23 mouse cellular contexts compared by ENCODE assay signal in the genomic region with DNA sequence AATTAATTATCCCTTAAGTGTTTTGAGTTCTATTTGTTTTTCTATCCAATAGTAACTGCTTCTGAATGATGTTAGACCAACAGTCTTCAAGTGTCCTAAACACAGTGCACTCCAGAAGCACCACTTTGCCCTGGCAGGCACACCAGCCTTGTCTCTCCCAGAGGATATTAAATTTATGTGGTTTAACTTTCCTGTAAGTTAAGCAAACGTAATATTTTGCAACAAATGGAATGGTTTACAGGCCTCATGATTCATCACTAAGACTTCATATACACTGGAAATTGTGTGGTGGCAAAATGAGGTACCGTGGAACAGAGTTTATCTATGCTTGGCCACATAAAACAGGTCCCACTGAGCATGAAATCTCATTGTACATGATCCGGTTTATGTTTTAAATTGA.
A peak's percentile ranks its signal among the peaks of the same experiment; 100 is the strongest.
DNase-seq lines count a peak whose midpoint lies in the region; ATAC-seq and TF ChIP-seq lines count a peak whose summit lies in the region.
"Had no signal": no experiment of that assay in that cellular context is flagged by ENCODE, and none has a peak within 500 bp of the region (broad histone marks: within the 10 kb centered on the region; RNA-seq: fewer than 3 reads in every experiment).

No protein-coding gene starts in this region.

- H3K4me1 ChIP-seq in lung, embryonic 14.5 days (ENCODE audit: insufficient read depth) = peaks cover 9% of the 10 kb centered on the region
- H3K4me1 ChIP-seq in lung, postnatal 0 days (ENCODE audit: insufficient read depth, low read depth, low read length) = no peaks in the 10 kb centered on the region
- peaks cover 7% of the 10 kb centered on the region for H3K4me1 ChIP-seq in embryonic fibroblast, embryonic 13.5 days (ENCODE audit: control insufficient read depth, insufficient read depth, low read length)
- H3K4me1 ChIP-seq in forebrain, embryonic 10.5 days = peaks cover 8% of the 10 kb centered on the region; the same call in 1 of the 2 replicates
- H3K4me1 ChIP-seq: embryonic facial prominence, embryonic 13.5 days; forebrain, embryonic 12.5 days; forebrain, embryonic 15.5 days; hindbrain, embryonic 12.5 days; hindbrain, embryonic 15.5 days had no signal

- DNase-seq in lung, embryonic 14.5 days = no peak
- no peak for DNase-seq in lung, postnatal 0 days (ENCODE audit: low spot score)
- DNase-seq in MN1 (ENCODE audit: low spot score) = peak; percentile 8
- no peak for DNase-seq in heart, adult 11 months
- no peak for DNase-seq in forebrain, embryonic 10.5 days (ENCODE audit: extremely low spot score, low spot score)
- DNase-seq in adrenal gland, postnatal 36 days = no peak
- DNase-seq: adrenal gland, postnatal 10 days; cerebellum, adult 11 months; cerebellum, adult 2 months; cerebellum, adult 9-11 months; cerebellum, postnatal 25 days; gastrocnemius, postnatal 10 days; gastrocnemius, postnatal 36 days had no signal

- H3K9ac ChIP-seq in lung, embryonic 14.5 days = no peak overlapping the region
- H3K9ac ChIP-seq in lung, postnatal 0 days (replicated peaks; ENCODE audit: low read depth) = no peak overlapping the region
- H3K9ac ChIP-seq: embryonic facial prominence, embryonic 13.5 days; forebrain, embryonic 12.5 days; forebrain, embryonic 15.5 days; hindbrain, embryonic 12.5 days; hindbrain, embryonic 15.5 days had no signal

- no peaks in the 10 kb centered on the region for H3K27me3 ChIP-seq in lung, embryonic 14.5 days (ENCODE audit: insufficient read depth, low read length)
- no peaks in the 10 kb centered on the region for H3K27me3 ChIP-seq in lung, postnatal 0 days (replicated peaks; ENCODE audit: insufficient read depth, low read length)
- no peaks in the 10 kb centered on the region for H3K27me3 ChIP-seq in forebrain, embryonic 10.5 days (ENCODE audit: poor library complexity, severe bottlenecking)
- H3K27me3 ChIP-seq: CH12.LX; embryonic facial prominence, embryonic 13.5 days; forebrain, embryonic 12.5 days; forebrain, embryonic 15.5 days; hindbrain, embryonic 12.5 days; hindbrain, embryonic 15.5 days had no signal

- 54% methylated on average over 3 of the region's 3 CpGs for WGBS in lung, embryonic 14.5 days
- 48% methylated on average over 3 of the region's 3 CpGs for WGBS in lung, postnatal 0 days
- 82% methylated on average over 3 of the region's 3 CpGs for WGBS in forebrain, embryonic 10.5 days

- no peak overlapping the region for H3K4me3 ChIP-seq in lung, embryonic 14.5 days (ENCODE audit: low read depth, low read length)
- no peak overlapping the region for H3K4me3 ChIP-seq in lung, postnatal 0 days (ENCODE audit: low read depth, low read length)
- no peak overlapping the region for H3K4me3 ChIP-seq in embryonic fibroblast, embryonic 13.5 days (ENCODE audit: insufficient read depth, low read length)
- H3K4me3 ChIP-seq in forebrain, embryonic 10.5 days = no peak overlapping the region
- H3K4me3 ChIP-seq: embryonic facial prominence, embryonic 13.5 days; forebrain, embryonic 12.5 days; forebrain, embryonic 15.5 days; hindbrain, embryonic 12.5 days; hindbrain, embryonic 15.5 days had no signal

- H3K9me3 ChIP-seq in lung, embryonic 14.5 days (ENCODE audit: low read depth, low read length) = no peaks in the 10 kb centered on the region
- H3K9me3 ChIP-seq in lung, postnatal 0 days (ENCODE audit: low read length) = no peaks in the 10 kb centered on the region
- no peaks in the 10 kb centered on the region for H3K9me3 ChIP-seq in forebrain, embryonic 10.5 days
- H3K9me3 ChIP-seq: embryonic facial prominence, embryonic 13.5 days; forebrain, embryonic 12.5 days; forebrain, embryonic 15.5 days; G1E; hindbrain, embryonic 12.5 days; hindbrain, embryonic 15.5 days had no signal

- H3K36me3 ChIP-seq in lung, embryonic 14.5 days (ENCODE audit: insufficient read depth) = no peaks in the 10 kb centered on the region
- H3K36me3 ChIP-seq in lung, postnatal 0 days (ENCODE audit: insufficient read depth, low read length) = no peaks in the 10 kb centered on the region
- peaks cover under 1% of the 10 kb centered on the region; the same call in 1 of the 2 replicates for H3K36me3 ChIP-seq in forebrain, embryonic 10.5 days (replicated peaks)
- H3K36me3 ChIP-seq: embryonic facial prominence, embryonic 13.5 days; forebrain, embryonic 12.5 days; forebrain, embryonic 15.5 days; G1E; hindbrain, embryonic 12.5 days; hindbrain, embryonic 15.5 days had no signal

- TF ChIP-seq CTCF in lung, embryonic 14.5 days (IDR thresholded peaks at IDR 0.05; ENCODE audit: low read depth) = no peak
- no peak for TF ChIP-seq CTCF in lung, postnatal 0 days (IDR thresholded peaks at IDR 0.05)
- TF ChIP-seq CTCF in embryonic fibroblast, embryonic 13.5 days (IDR thresholded peaks at IDR 0.05; ENCODE audit: borderline replicate concordance, insufficient read depth, low read length) = no peak

- TF ChIP-seq EP300 in lung, postnatal 0 days (IDR thresholded peaks at IDR 0.05) = no peak

- ATAC-seq in lung, embryonic 14.5 days (ENCODE audit: insufficient read depth) = no peak
- no peak for ATAC-seq in lung, postnatal 0 days
- ATAC-seq: forebrain, embryonic 15.5 days; intestine, postnatal 0 days had no signal

- 0 out of 2 replicates have a peak overlapping the region, but pooled peaks have one; percentile 36 for H3K27ac ChIP-seq in lung, embryonic 14.5 days (ENCODE audit: low read depth)
- H3K27ac ChIP-seq in lung, postnatal 0 days (ENCODE audit: low read length) = no peak overlapping the region
- 0 out of 2 replicates have a peak overlapping the region, but pooled peaks have one; percentile 44 for H3K27ac ChIP-seq in embryonic fibroblast, embryonic 13.5 days (ENCODE audit: insufficient read depth, low read length)
- H3K27ac ChIP-seq in forebrain, embryonic 10.5 days = no peak overlapping the region
- H3K27ac ChIP-seq: embryonic facial prominence, embryonic 13.5 days; forebrain, embryonic 12.5 days; forebrain, embryonic 15.5 days; hindbrain, embryonic 12.5 days; hindbrain, embryonic 15.5 days had no signal

- no peak for TF ChIP-seq POLR2A in embryonic fibroblast, embryonic 13.5 days (IDR thresholded peaks at IDR 0.05; ENCODE audit: low read depth, low read length)

- no peak overlapping the region for H3K4me2 ChIP-seq in lung, embryonic 14.5 days
- H3K4me2 ChIP-seq in lung, postnatal 0 days (replicated peaks; ENCODE audit: low read depth, low read length) = no peak overlapping the region
- H3K4me2 ChIP-seq: embryonic facial prominence, embryonic 13.5 days; forebrain, embryonic 12.5 days; forebrain, embryonic 15.5 days; heart, embryonic 11.5 days; hindbrain, embryonic 12.5 days; hindbrain, embryonic 15.5 days had no signal

Comparison
In these comparisons a context has a peak if more than half of its experiments do, and no peak if none do; other contexts are left out.
1. H3K27ac ChIP-seq: peak in lung, embryonic 14.5 days (single experiment) and embryonic fibroblast, embryonic 13.5 days (single experiment); none in lung, postnatal 0 days (single experiment) and forebrain, embryonic 10.5 days (single experiment).